Mouse (Mus musculus): ENCODE data around the gene Myd88. TPM values are rescaled to one million over a fixed set of nuclear protein-coding genes. Genes with fewer than 3 reads are reported as not detected.

The Myd88 gene
- total and polyA plus RNA-seq, 2 experiments from 2014 or later = 4.7 to 5.9 TPM

GRCm38 (mm10) chr9:119321392-119322229 is 19.6 kb downstream of the Myd88 start:
- Histone ChIP-seq H3K4me3 (ENCODE audit: low read depth, low read length) (peak overlapping the region; percentile 91), H3K4me2 (ENCODE audit: low read depth, low read length, poor library complexity, severe bottlenecking) (peak overlapping the region; percentile 91), H3K9me3 (ENCODE audit: low read length) (no peaks in the 10 kb centered on the region), H3K9ac (replicated peaks; ENCODE audit: low read length, poor library complexity, severe bottlenecking) (peak overlapping the region; percentile 87), H3K36me3 (ENCODE audit: insufficient read depth, low read length) (no peaks in the 10 kb centered on the region), H3K27ac (ENCODE audit: low read depth, low read length) (peak overlapping the region; percentile 93), H3K27me3 (ENCODE audit: insufficient read depth, low read length) (no peaks in the 10 kb centered on the region), H3K4me1 (ENCODE audit: insufficient read depth, low read length) (no peaks in the 10 kb centered on the region)
- ATAC-seq (ENCODE audit: low FRiP score) (peak; percentile 20), DNase-seq (ENCODE audit: low spot score) (peak; percentile 5)
- no peak for TF ChIP-seq CTCF (IDR thresholded peaks at IDR 0.05)
- WGBS = under 1% methylated on average over 55 of the region's 59 CpGs

DNA sequence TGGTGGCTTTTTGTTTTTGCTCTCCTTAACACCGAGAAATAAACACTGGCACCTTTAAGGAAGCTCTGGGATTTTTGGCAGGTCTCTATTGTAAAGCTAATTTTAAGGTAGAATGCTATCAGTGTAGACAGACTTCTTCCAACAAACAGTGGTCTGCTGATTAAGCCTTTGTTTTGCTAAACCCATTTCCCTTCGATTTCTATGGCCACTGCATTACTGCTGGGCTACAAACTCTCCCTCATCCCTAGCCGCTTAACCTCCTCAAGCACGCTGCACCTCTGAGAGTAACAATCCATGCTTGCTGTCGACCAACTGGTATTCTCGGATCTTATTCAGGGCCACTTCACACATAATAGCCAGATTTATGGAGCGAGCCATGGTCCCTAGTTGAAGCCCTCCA is 20.3 kb downstream of the Myd88 start:
- H3K4me2 ChIP-seq (ENCODE audit: low read depth, low read length, poor library complexity, severe bottlenecking) = peak overlapping the region; percentile 91
- H3K4me3 ChIP-seq (ENCODE audit: low read depth, low read length) = peak overlapping the region; percentile 91
- no peaks in the 10 kb centered on the region for H3K36me3 ChIP-seq (ENCODE audit: insufficient read depth, low read length)
- DNase-seq (ENCODE audit: low spot score) (no peak), ATAC-seq (ENCODE audit: low FRiP score) (no peak)
- H3K4me1 ChIP-seq (ENCODE audit: insufficient read depth, low read length) = no peaks in the 10 kb centered on the region
- no peaks in the 10 kb centered on the region for H3K9me3 ChIP-seq (ENCODE audit: low read length)
- 10% methylated on average over 7 of the region's 7 CpGs for WGBS
- no peak overlapping the region; the same call in 1 of the 2 replicates for H3K9ac ChIP-seq (replicated peaks; ENCODE audit: low read length, poor library complexity, severe bottlenecking)
- no peak for TF ChIP-seq CTCF (IDR thresholded peaks at IDR 0.05)
- no peak overlapping the region for H3K27ac ChIP-seq (ENCODE audit: low read depth, low read length)
- no peaks in the 10 kb centered on the region for H3K27me3 ChIP-seq (ENCODE audit: insufficient read depth, low read length)

GRCm38 (mm10) chr9:119320446-119320845 is 20.8 kb downstream of the Myd88 start:
- H3K36me3 ChIP-seq (ENCODE audit: insufficient read depth, low read length) = no peaks in the 10 kb centered on the region
- no peaks in the 10 kb centered on the region for H3K27me3 ChIP-seq (ENCODE audit: insufficient read depth, low read length)
- peak overlapping the region; percentile 91; the same call in 1 of the 2 replicates for H3K4me3 ChIP-seq (ENCODE audit: low read depth, low read length)
- no peaks in the 10 kb centered on the region for H3K9me3 ChIP-seq (ENCODE audit: low read length)
- no peaks in the 10 kb centered on the region for H3K4me1 ChIP-seq (ENCODE audit: insufficient read depth, low read length)
- no peak overlapping the region for H3K27ac ChIP-seq (ENCODE audit: low read depth, low read length)
- no peak for ATAC-seq (ENCODE audit: low FRiP score)
- no peak for DNase-seq (ENCODE audit: low spot score)
- TF ChIP-seq CTCF (IDR thresholded peaks at IDR 0.05) = no peak
- H3K9ac ChIP-seq (replicated peaks; ENCODE audit: low read length, poor library complexity, severe bottlenecking) = no peak overlapping the region
- peak overlapping the region; percentile 91 for H3K4me2 ChIP-seq (ENCODE audit: low read depth, low read length, poor library complexity, severe bottlenecking)
- WGBS = 84% methylated on average over 7 of the region's 7 CpGs

- Histone ChIP-seq H3K9me3 (ENCODE audit: low read length) (no peaks in the 10 kb centered on the region), H3K27me3 (ENCODE audit: insufficient read depth, low read length) (no peaks in the 10 kb centered on the region), H3K4me1 (ENCODE audit: insufficient read depth, low read length) (no peaks in the 10 kb centered on the region), H3K36me3 (ENCODE audit: insufficient read depth, low read length) (no peaks in the 10 kb centered on the region), H3K4me2 (ENCODE audit: low read depth, low read length, poor library complexity, severe bottlenecking) (no peak overlapping the region), H3K4me3 (ENCODE audit: low read depth, low read length) (no peak overlapping the region), H3K9ac (replicated peaks; ENCODE audit: low read length, poor library complexity, severe bottlenecking) (no peak overlapping the region), H3K27ac (ENCODE audit: low read depth, low read length) (no peak overlapping the region)
- ATAC-seq (ENCODE audit: low FRiP score) (no peak), DNase-seq (ENCODE audit: low spot score) (no peak)
- WGBS = 97% methylated on average over 1 of the region's 1 CpGs
- no peak for TF ChIP-seq CTCF (IDR thresholded peaks at IDR 0.05)
These were observed 22.3 kb downstream of the Myd88 start for GRCm38 (mm10) chr9:119318891-119319290.

- H3K9ac ChIP-seq (replicated peaks; ENCODE audit: low read length, poor library complexity, severe bottlenecking) = no peak overlapping the region
- H3K4me1 ChIP-seq (ENCODE audit: insufficient read depth, low read length) = no peaks in the 10 kb centered on the region
- H3K4me2 ChIP-seq (ENCODE audit: low read depth, low read length, poor library complexity, severe bottlenecking) = no peak overlapping the region
- H3K27me3 ChIP-seq (ENCODE audit: insufficient read depth, low read length) = no peaks in the 10 kb centered on the region
- no peaks in the 10 kb centered on the region for H3K36me3 ChIP-seq (ENCODE audit: insufficient read depth, low read length)
- ATAC-seq (ENCODE audit: low FRiP score) (no peak), DNase-seq (ENCODE audit: low spot score) (no peak)
- TF ChIP-seq CTCF (IDR thresholded peaks at IDR 0.05) = no peak
- WGBS = 89% methylated on average over 10 of the region's 10 CpGs
- no peak overlapping the region for H3K4me3 ChIP-seq (ENCODE audit: low read depth, low read length)
- no peaks in the 10 kb centered on the region for H3K9me3 ChIP-seq (ENCODE audit: low read length)
- H3K27ac ChIP-seq (ENCODE audit: low read depth, low read length) = no peak overlapping the region
These were observed 28.1 kb downstream of the Myd88 start for GRCm38 (mm10) chr9:119313096-119313495.

- Histone ChIP-seq H3K4me3 (ENCODE audit: low read depth, low read length) (no peak overlapping the region), H3K27me3 (ENCODE audit: insufficient read depth, low read length) (no peaks in the 10 kb centered on the region), H3K4me1 (ENCODE audit: insufficient read depth, low read length) (no peaks in the 10 kb centered on the region), H3K36me3 (ENCODE audit: insufficient read depth, low read length) (no peaks in the 10 kb centered on the region), H3K9ac (replicated peaks; ENCODE audit: low read length, poor library complexity, severe bottlenecking) (no peak overlapping the region), H3K27ac (ENCODE audit: low read depth, low read length) (no peak overlapping the region), H3K9me3 (ENCODE audit: low read length) (no peaks in the 10 kb centered on the region), H3K4me2 (ENCODE audit: low read depth, low read length, poor library complexity, severe bottlenecking) (no peak overlapping the region)
- DNase-seq (ENCODE audit: low spot score) (no peak), ATAC-seq (ENCODE audit: low FRiP score) (no peak)
- TF ChIP-seq CTCF (IDR thresholded peaks at IDR 0.05) = no peak
- 73% methylated on average over 1 of the region's 1 CpGs for WGBS
These were observed 32.1 kb downstream of the Myd88 start for GRCm38 (mm10) chr9:119309067-119309466.
